Comparison of ENCODE assay signal across 10 mouse cellular contexts in the genomic region with DNA sequence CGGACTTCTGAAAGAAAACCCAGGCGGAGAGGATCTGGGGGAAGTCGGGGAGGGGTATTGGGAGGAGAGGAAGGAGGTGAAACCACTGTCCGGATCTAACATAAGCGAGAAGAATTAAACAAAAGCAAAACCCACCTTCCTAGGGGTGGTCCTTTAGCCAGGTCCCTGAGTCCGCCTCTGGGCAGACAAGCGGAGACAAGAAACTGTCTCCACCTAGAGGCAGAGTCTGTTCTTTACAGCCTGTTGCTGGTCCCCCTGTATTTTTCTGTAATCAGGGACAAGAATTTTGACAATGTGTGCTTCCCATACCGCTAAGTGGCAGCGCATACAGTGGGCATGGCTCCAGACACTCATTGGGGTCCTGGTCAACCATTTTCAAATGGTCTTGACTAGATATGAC. TPM values are rescaled to one million over a fixed set of nuclear protein-coding genes. Genes with fewer than 3 reads are reported as not detected.
A peak's percentile ranks its signal among the peaks of the same experiment; 100 is the strongest.
DNase-seq lines count a peak whose midpoint lies in the region; ATAC-seq and TF ChIP-seq lines count a peak whose summit lies in the region.
"Had no signal": no experiment of that assay in that cellular context is flagged by ENCODE, and none has a peak within 500 bp of the region (broad histone marks: within the 10 kb centered on the region; RNA-seq: fewer than 3 reads in every experiment).

No protein-coding gene starts in this region.

- no peak overlapping the region for H3K4me3 ChIP-seq in bone marrow macrophage, adult 2 months (ENCODE audit: insufficient read depth, low read length)
- H3K4me3 ChIP-seq in stomach, postnatal 0 days (ENCODE audit: low read depth, low read length), result no peak overlapping the region

- H3K4me1 ChIP-seq in bone marrow macrophage, adult 2 months (ENCODE audit: control insufficient read depth, insufficient read depth, low read length), result peaks cover 44% of the 10 kb centered on the region
- no peaks in the 10 kb centered on the region for H3K4me1 ChIP-seq in stomach, postnatal 0 days (replicated peaks; ENCODE audit: control insufficient read depth, insufficient read depth)

- 30% methylated on average over 9 of the region's 9 CpGs for WGBS in stomach, postnatal 0 days

- peak overlapping the region; percentile 58 for H3K27ac ChIP-seq in bone marrow macrophage, adult 2 months (ENCODE audit: insufficient read depth, low read depth, low read length)
- no peak overlapping the region for H3K27ac ChIP-seq in stomach, postnatal 0 days (replicated peaks)

- no peak overlapping the region for H3K9ac ChIP-seq in stomach, postnatal 0 days (ENCODE audit: low read length)

- TF ChIP-seq POLR2A in bone marrow macrophage, adult 2 months (IDR thresholded peaks at IDR 0.05; ENCODE audit: borderline replicate concordance, low read depth, low read length), result no peak

- no peak overlapping the region for H3K4me2 ChIP-seq in stomach, postnatal 0 days (replicated peaks; ENCODE audit: low read depth)

- H3K27me3 ChIP-seq in stomach, postnatal 0 days (ENCODE audit: control insufficient read depth, insufficient read depth, low read length), result no peaks in the 10 kb centered on the region

- H3K9me3 ChIP-seq in stomach, postnatal 0 days (ENCODE audit: control insufficient read depth, low read length), result no peaks in the 10 kb centered on the region

- no peak for ATAC-seq in stomach, postnatal 0 days (ENCODE audit: low FRiP score, low TSS enrichment)
- ATAC-seq in activated CD4-positive, CD25-positive, alpha-beta regulatory T cell, adult 4 months, result no peak

- DNase-seq in gastrocnemius, postnatal 10 days, result peak; percentile 6
- DNase-seq in gastrocnemius, adult 8-10 months (ENCODE audit: low spot score in 2 of 2), result no peak
- DNase-seq in 416B (ENCODE audit: low read depth), result peak; percentile 54
- peak; percentile 24 to 47 for DNase-seq in kidney, postnatal 4 days
- no peak for DNase-seq in stomach, postnatal 0 days (ENCODE audit: low spot score)
- DNase-seq in Muller cell, postnatal 12 days (ENCODE audit: inconsistent ontology term), result no peak

- TF ChIP-seq CTCF in bone marrow macrophage, adult 2 months (IDR thresholded peaks at IDR 0.05; ENCODE audit: low read depth, low read length), result peak; percentile 54
- TF ChIP-seq CTCF in stomach, postnatal 0 days (IDR thresholded peaks at IDR 0.05; ENCODE audit: low read depth), result peak; percentile 66

- no peaks in the 10 kb centered on the region for H3K36me3 ChIP-seq in stomach, postnatal 0 days (ENCODE audit: control insufficient read depth, insufficient read depth, low read length)

- no peak for TF ChIP-seq EP300 in stomach, postnatal 0 days (optimal IDR thresholded peaks at IDR 0.05)

RNA-seq across cellular contexts. Expression of gene Dppa3, which starts 7.2 kb away (rescaled TPM):
- total RNA-seq in gastrocnemius, postnatal 10 days (2021), result not detected
- not detected for total RNA-seq in gastrocnemius, adult 8-10 months (2022)
- polyA plus RNA-seq in bone marrow macrophage, adult 2 months (2012; ENCODE audit: insufficient read depth, insufficient read length, missing spikeins), result 14.6 and 20.2 TPM in 2 replicates
- not detected in 2 replicates for polyA plus RNA-seq in stomach, postnatal 0 days (2015; fragmentation: Nextera tagmentation; extraction: Ambion mirVana)
- not detected for polyA plus RNA-seq in activated CD4-positive, CD25-positive, alpha-beta regulatory T cell, adult 4 months (2017; shearing (Covaris generic))
- total RNA-seq: adrenal gland, postnatal 36 days had no signal
- polyA plus RNA-seq: large intestine, adult 2 months had no signal

RNA-seq across cellular contexts. Expression of gene Gdf3, which starts 23.5 kb away (rescaled TPM):
- not detected for total RNA-seq in gastrocnemius, postnatal 10 days (2021)
- not detected for total RNA-seq in gastrocnemius, adult 8-10 months (2022)
- polyA plus RNA-seq in bone marrow macrophage, adult 2 months (2012; ENCODE audit: insufficient read depth, insufficient read length, missing spikeins), result 30.2 and 32.0 TPM in 2 replicates
- polyA plus RNA-seq in stomach, postnatal 0 days (2015; fragmentation: Nextera tagmentation; extraction: Ambion mirVana), result not detected in 2 replicates
- polyA plus RNA-seq in activated CD4-positive, CD25-positive, alpha-beta regulatory T cell, adult 4 months (2017; shearing (Covaris generic)), result under 1 TPM; 0.20 to 0.37 TPM
- total RNA-seq: adrenal gland, postnatal 36 days had no signal

RNA-seq across cellular contexts. Expression of gene Apobec1, which starts 31.2 kb away (rescaled TPM):
- 1 to 10 TPM; 2.3 to 4.3 TPM for total RNA-seq in gastrocnemius, postnatal 10 days (2021)
- total RNA-seq in gastrocnemius, adult 8-10 months (2022), result 1 to 10 TPM in 3 of 4 experiments, under 1 TPM in 1; 0.53 to 1.8 (median 1.3) TPM
- 664 and 728 TPM in 2 replicates for polyA plus RNA-seq in bone marrow macrophage, adult 2 months (2012; ENCODE audit: insufficient read depth, insufficient read length, missing spikeins)
- polyA plus RNA-seq in stomach, postnatal 0 days (2015; fragmentation: Nextera tagmentation; extraction: Ambion mirVana), result 7.3 and 7.8 TPM in 2 replicates
- 10 to 100 TPM; 24.5 to 28.7 TPM for polyA plus RNA-seq in activated CD4-positive, CD25-positive, alpha-beta regulatory T cell, adult 4 months (2017; shearing (Covaris generic))

Comparison
In these comparisons a context has a peak if more than half of its experiments do, and no peak if none do; other contexts are left out.
1. DNase-seq: peak in gastrocnemius, postnatal 10 days (single experiment), 416B (single experiment) and kidney, postnatal 4 days (2 of 2); none in gastrocnemius, adult 8-10 months (0 of 2), stomach, postnatal 0 days (single experiment) and Muller cell, postnatal 12 days (single experiment).
2. RNA of gene Dppa3, which starts 7.2 kb away (polyA plus RNA-seq): 14.6 to 20.2 TPM in bone marrow macrophage, adult 2 months; not detected in activated CD4-positive, CD25-positive, alpha-beta regulatory T cell, adult 4 months and not detected in stomach, postnatal 0 days; every median in the first group is over 10 times any median in the second.
3. RNA of gene Gdf3, which starts 23.5 kb away (polyA plus RNA-seq): 30.2 to 32.0 TPM in bone marrow macrophage, adult 2 months; 0.20 to 0.37 TPM in activated CD4-positive, CD25-positive, alpha-beta regulatory T cell, adult 4 months and not detected in stomach, postnatal 0 days; every median in the first group is over 10 times any median in the second.
4. RNA of gene Apobec1, which starts 31.2 kb away (polyA plus RNA-seq): 664 to 728 TPM in bone marrow macrophage, adult 2 months; 24.5 to 28.7 TPM in activated CD4-positive, CD25-positive, alpha-beta regulatory T cell, adult 4 months and 7.3 to 7.8 TPM in stomach, postnatal 0 days; every median in the first group is over 10 times any median in the second.